Mouse (Mus musculus) testis, postnatal 14 days (tissue): ENCODE results near the gene Slc25a17.

Experiments
- DNase-seq: peaks from one replicate; pipeline ENCODE4 v3.0.0; 2021; ENCODE audit warnings: low spot score

The Slc25a17 gene

GRCm38 (mm10) chr15:81360345-81361021, at the start of gene Slc25a17:
Gene Slc25a17, minus strand, starts transcription at chr15:81360812.
- DNase-seq = peak; percentile 94

GRCm38 (mm10) chr15:81408199-81408598, 47.6 kb upstream of the Slc25a17 start, which contains the start of gene Dnajb7:
Gene Dnajb7, minus strand, starts transcription at chr15:81408299.
- no peak for DNase-seq

GRCm38 (mm10) chr15:81405008-81405407, 44.4 kb upstream of the Slc25a17 start:
- DNase-seq = no peak

- peak; percentile 96 for DNase-seq
These were observed 39.2 kb upstream of the Slc25a17 start, which contains the start of the genes St13 and Xpnpep3 for GRCm38 (mm10) chr15:81399638-81400315. Gene St13, minus strand, starts transcription at chr15:81400077. Gene Xpnpep3, plus strand, starts transcription at chr15:81400138.

GRCm38 (mm10) chr15:81399297-81399637, 38.7 kb upstream of the Slc25a17 start:
- DNase-seq = no peak

- no peak for DNase-seq
These were observed 37.6 kb upstream of the Slc25a17 start for GRCm38 (mm10) chr15:81398189-81398588.

GRCm38 (mm10) chr15:81394211-81394915, 33.8 kb upstream of the Slc25a17 start:
- DNase-seq = no peak

GRCm38 (mm10) chr15:81392997-81393396, 32.4 kb upstream of the Slc25a17 start:
- no peak for DNase-seq

GRCm38 (mm10) chr15:81386327-81386726, 25.7 kb upstream of the Slc25a17 start:
- DNase-seq = no peak

- no peak for DNase-seq
These were observed 18.2 kb upstream of the Slc25a17 start for GRCm38 (mm10) chr15:81378845-81379244.

GRCm38 (mm10) chr15:81374621-81375020, 14.0 kb upstream of the Slc25a17 start:
- DNase-seq = no peak

- no peak for DNase-seq
These were observed 9.7 kb upstream of the Slc25a17 start for GRCm38 (mm10) chr15:81370356-81370755.

GRCm38 (mm10) chr15:81368601-81369000, 8.0 kb upstream of the Slc25a17 start:
- DNase-seq = no peak

- no peak for DNase-seq
These were observed 5.6 kb upstream of the Slc25a17 start for GRCm38 (mm10) chr15:81366241-81366640.

GRCm38 (mm10) chr15:81365246-81365645, 4.6 kb upstream of the Slc25a17 start:
- no peak for DNase-seq

- no peak for DNase-seq
These were observed 3.7 kb upstream of the Slc25a17 start for GRCm38 (mm10) chr15:81364271-81364670.

- no peak for DNase-seq
These were observed 1.9 kb upstream of the Slc25a17 start for GRCm38 (mm10) chr15:81362501-81362900.

GRCm38 (mm10) chr15:81361417-81362015, 904 bp upstream of the Slc25a17 start:
- no peak for DNase-seq

- no peak for DNase-seq
These were observed 401 bp upstream of the Slc25a17 start for GRCm38 (mm10) chr15:81361022-81361404.

GRCm38 (mm10) chr15:81359421-81359820, 1.2 kb downstream of the Slc25a17 start:
- DNase-seq = no peak

- DNase-seq = no peak
These were observed 1.7 kb downstream of the Slc25a17 start for GRCm38 (mm10) chr15:81358943-81359342.

- no peak for DNase-seq
These were observed 3.7 kb downstream of the Slc25a17 start for GRCm38 (mm10) chr15:81356946-81357345.
